Mouse (Mus musculus): ENCODE data around the gene Slbp.

DNA sequence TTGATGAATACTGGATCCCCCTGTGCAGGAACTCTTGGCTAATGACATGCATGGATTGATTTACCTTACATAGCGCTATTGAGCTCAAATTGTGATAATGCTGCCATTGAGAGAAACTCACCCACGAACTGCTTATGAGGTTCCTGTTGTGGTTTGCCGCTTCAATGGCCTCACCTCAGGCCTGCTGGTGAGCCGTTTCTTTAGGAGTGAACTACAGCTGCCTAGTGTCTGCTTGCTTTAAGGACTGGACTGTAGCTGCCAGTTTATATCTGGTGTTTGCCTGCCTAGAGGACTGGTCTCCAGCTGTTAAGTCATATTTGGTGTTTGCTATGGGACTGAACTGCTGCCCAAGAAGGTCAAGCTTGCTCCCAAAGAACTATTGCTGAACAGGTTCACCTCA, 30.6 kb upstream of the Slbp start:
- TF ChIP-seq ZNF384 (IDR thresholded peaks at IDR 0.05; ENCODE audit: low read depth, low read length) (no peak), CHD2 (IDR thresholded peaks at IDR 0.05; ENCODE audit: low read depth, low read length) (no peak), HCFC1 (IDR thresholded peaks at IDR 0.05; ENCODE audit: borderline replicate concordance, insufficient read depth, low read length) (no peak), ZC3H11A (IDR thresholded peaks at IDR 0.05; ENCODE audit: borderline replicate concordance, low read depth, low read length) (no peak), MAFK (IDR thresholded peaks at IDR 0.05; ENCODE audit: insufficient read depth, low read depth, low read length) (no peak)

All from ES-E14 (cell line).